Mouse (Mus musculus) embryo, embryonic 11.5 days (tissue): ENCODE results near the gene Edn1.

Experiments
- DNase-seq: peaks from one replicate; pipeline ENCODE4 v3.0.0-alpha.2; 2012; ENCODE audit warnings: low read depth, low spot score

Edn1 gene

DNA sequence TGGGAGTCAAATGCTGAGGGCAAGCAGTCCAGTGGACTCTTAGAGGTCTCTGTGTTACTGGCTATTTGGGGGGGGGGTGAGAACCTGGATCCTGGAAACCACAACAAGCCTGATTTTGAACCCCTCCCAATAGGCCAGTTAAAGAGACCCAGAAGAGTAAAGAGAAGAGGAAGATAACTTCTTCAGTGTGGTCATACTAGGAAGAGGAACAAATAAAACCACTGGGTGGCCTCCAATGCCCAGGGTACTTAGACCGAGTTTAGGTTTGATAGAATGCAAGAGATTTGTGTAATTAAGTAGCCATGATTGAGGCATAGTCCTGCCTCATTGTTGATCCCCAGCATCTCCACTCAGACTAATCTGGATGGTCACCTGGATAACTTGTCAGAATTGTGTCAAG lies 14.4 kb downstream of the Edn1 start:
- DNase-seq = no peak

DNA sequence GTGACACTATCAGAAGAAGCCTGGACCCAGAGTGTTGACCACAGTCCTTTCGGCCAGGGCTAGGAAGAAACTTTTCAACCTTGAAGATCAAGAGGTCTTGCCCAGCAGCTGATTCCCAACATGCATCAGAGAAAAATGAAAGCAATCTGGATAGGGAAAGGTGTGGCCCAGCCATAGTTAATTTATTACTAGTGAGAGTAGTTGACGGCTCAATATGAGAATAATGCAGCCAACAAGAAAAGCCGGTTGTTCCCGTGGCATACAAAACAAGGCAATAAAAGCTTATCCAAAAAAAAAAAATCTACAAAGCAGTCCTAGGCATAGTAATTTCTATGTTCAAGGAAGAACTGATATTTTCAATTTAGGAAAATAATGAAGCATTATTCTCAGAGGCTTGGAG lies 16.5 kb downstream of the Edn1 start:
- DNase-seq = no peak

GRCm38 (mm10) chr13:42328576-42328975 lies 27.3 kb downstream of the Edn1 start:
- DNase-seq = no peak

- DNase-seq = no peak
Observed at GRCm38 (mm10) chr13:42331104-42331503, 29.8 kb downstream of the Edn1 start.

- DNase-seq = no peak
Observed at GRCm38 (mm10) chr13:42334981-42335380, 33.7 kb downstream of the Edn1 start.

- no peak for DNase-seq
Observed at GRCm38 (mm10) chr13:42336414-42336813, 35.1 kb downstream of the Edn1 start.

- no peak for DNase-seq
Observed at GRCm38 (mm10) chr13:42337072-42337471, 35.8 kb downstream of the Edn1 start.

- no peak for DNase-seq
Observed at GRCm38 (mm10) chr13:42339466-42339865, 38.2 kb downstream of the Edn1 start.

DNA sequence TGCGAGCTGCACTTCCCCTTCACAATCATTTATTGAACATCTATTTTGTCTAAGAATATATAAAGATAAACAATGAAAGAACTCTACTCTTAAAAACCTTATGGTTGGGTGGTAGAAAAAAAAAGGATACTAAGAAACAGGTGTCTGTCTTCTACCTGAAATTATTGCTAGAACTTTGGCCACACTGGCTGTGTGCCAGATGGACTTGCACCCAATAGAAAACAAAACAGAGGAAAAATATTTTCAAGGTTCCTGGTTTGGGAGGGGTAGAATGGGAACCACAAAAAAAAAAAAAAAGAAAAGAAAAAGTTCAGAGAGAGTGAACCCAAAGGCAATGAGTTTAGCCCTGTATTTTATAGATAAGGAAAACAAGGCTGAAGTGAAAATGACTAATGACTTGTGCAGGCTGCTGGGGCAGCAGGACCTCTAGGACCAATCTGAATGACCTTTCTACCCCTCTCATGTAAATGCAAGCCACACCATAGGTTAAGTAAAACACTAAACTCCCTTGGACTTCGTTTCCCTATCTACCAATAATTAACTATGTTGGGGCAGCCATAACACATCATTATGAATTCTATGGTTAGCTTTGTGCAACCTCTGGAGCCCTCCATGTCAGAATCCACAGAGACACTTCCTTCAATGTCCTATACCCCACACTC lies 40.7 kb downstream of the Edn1 start:
- no peak for DNase-seq

DNA sequence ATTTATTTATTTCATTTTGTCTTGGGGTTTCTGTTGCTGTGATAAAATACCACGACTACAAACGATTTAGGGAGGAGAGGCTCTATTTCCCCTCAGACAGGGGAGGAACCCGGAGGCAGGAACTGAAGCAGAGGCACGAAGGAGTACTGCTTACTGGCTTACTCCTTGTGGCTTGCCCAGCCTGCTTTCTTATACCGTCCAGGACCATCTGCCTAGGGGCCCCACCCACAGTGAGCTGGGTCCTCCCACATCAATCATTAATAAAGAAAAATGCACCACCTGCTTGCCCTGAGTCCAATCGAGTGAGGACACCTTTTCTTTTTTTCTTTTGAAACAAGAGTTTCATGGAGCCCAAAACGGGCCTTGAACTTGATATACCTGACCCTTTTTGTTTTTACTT lies 44.2 kb downstream of the Edn1 start:
- DNase-seq = no peak

- no peak for DNase-seq
Observed at GRCm38 (mm10) chr13:42346414-42346813, 45.1 kb downstream of the Edn1 start.

- DNase-seq = no peak
Observed at GRCm38 (mm10) chr13:42351675-42352074, 50.4 kb downstream of the Edn1 start.
